Mouse (Mus musculus) regulatory T cell (primary cell): ENCODE measurements around the gene Gm11565.
"Not testable (repeated sequence)": the region's sequence is repeated elsewhere in the genome, so short reads cannot be mapped to it uniquely, and the experiment has no call there.

Source experiments
- in situ Hi-C: fragments of 300-600 bp; cut with MboI, MseI; formaldehyde crosslinking; loops from one replicate; pipeline ENCODE4 v1.15.1; 2025; ENCODE audit warnings: high pct_unique_total_duplicates

Gene Gm11565

DNA sequence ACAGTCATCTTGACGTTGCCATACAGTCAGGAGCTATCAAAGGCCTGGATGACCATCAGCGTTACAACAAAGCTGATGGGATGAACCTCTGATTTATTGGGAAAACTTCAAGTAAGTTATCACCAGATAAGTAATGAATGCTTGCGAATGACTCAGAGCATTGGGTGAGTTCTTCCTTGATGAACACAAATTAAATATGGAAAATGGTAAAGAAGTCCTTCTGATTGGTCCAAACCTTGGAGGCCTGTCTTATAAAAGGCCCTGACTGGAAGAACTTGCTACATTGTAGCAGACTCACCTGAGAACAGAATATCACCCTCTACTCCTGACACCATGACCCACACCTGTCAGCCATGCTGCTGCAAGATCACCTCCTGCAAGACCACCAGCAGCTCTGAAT lies at the start of gene Gm11565:
Gene Gm11565 (plus strand): TSS at position 301 of the 400 bp plus-strand sequence.
- in situ Hi-C loops: no loop called here

DNA sequence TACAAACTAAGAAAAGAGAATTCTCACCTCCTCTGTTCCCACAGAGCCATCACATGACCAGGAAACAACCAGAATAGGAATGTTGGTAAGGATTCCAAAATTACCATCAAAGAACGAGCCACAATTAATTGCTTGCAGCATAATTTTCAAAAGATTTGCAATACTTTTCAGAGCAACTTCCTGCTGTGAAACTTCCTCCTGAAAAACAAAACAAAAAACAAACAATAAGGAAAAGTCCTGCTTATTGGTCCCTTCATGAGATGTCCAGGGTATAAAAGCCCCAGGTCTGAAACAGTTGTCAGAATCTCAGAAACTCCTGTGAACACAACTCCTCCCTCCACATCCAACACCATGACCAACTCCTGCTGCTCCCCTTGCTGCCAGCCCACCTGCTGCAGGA lies 41.5 kb upstream of the Gm11565 start, which contains the start of gene Krtap9-1:
Gene Krtap9-1 (plus strand): TSS at position 301 of the 400 bp plus-strand sequence.
- in situ Hi-C loops: not testable (repeated sequence)

DNA sequence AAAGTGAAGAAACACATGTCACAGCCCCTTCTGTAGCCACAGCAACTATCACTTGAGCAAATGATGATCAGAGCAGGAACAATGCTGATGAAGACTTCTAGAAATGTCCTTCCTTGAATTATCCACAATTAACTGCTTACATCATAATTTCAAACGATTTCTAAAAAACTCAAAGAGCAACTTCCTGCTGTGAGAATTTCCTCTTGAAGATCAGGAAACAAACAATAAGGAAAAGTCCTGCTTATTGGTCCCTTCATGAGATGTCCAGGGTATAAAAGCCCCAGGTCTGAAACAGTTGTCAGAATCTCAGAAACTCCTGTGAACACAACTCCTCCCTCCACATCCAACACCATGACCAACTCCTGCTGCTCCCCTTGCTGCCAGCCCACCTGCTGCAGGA lies 35.7 kb upstream of the Gm11565 start, which contains the start of gene Gm11567:
Gene Gm11567 (plus strand): TSS at position 301 of the 400 bp plus-strand sequence.
- in situ Hi-C loops: not testable (repeated sequence)

DNA sequence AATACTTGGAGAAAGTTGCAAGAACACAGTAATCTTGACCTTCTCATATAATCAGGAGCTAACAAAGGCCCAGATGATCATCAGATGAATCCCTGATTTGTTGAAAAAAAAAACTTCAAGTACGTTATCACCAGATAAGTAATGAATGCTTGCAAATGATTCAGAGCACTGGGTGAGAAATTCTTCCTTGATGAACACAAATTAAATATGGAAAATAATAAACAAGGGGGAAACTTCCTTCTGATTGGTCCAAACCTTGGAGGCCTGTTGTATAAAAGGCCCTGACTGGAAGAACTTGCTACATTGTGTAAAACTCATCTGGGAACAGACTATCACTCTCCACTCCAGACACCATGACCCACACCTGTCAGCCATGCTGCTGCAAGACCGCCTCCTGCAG lies 6.9 kb upstream of the Gm11565 start, which contains the start of gene Krtap31-1:
Gene Krtap31-1 (plus strand): TSS at position 301 of the 400 bp plus-strand sequence.
- in situ Hi-C loops: no loop called here

DNA sequence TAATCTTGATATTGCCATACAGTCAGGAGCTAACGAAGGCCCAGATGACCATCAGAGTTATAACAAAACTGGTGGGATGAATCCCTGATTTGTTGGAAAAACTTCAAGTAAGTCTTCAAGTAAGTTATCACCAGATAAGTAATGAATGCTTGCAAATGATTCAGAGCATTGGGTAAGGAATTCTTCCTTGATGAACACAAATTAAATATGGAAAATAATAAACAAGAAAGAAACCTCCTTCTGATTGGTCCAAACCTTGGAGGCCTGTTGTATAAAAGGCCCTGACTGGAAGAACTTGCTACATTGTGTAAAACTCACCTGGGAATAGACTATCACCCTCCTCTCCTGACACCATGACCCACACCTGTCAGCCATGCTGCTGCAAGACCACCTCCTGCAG lies 21.4 kb downstream of the Gm11565 start, which contains the start of gene Krtap31-2:
Gene Krtap31-2 (plus strand): TSS at position 301 of the 400 bp plus-strand sequence.
- in situ Hi-C loops: no loop called here

GRCm38 (mm10) chr11:99937751-99938264 lies 23.3 kb downstream of the Gm11565 start:
- in situ Hi-C loops: no loop called here

DNA sequence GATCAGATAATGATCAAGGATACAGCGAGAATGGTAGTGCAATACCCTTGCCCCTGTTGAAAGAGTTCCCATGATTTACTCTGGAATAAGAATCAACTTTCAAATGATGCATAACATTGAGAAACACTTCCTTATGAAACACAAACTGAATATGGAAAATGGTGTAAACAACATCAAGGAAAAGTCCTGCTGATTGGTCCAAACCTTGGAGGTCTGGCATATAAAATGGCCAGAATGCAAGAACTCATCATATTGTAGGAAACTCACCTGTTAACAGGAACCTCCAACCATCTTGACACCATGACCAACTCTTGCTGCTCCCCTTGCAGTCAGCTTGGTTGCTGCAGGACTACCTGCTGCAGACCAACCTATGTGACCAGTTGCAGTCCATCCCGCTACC lies 33.6 kb downstream of the Gm11565 start, which contains the start of gene Krtap9-5:
Gene Krtap9-5 (plus strand): TSS at position 301 of the 400 bp plus-strand sequence.
- in situ Hi-C loops: no loop called here

DNA sequence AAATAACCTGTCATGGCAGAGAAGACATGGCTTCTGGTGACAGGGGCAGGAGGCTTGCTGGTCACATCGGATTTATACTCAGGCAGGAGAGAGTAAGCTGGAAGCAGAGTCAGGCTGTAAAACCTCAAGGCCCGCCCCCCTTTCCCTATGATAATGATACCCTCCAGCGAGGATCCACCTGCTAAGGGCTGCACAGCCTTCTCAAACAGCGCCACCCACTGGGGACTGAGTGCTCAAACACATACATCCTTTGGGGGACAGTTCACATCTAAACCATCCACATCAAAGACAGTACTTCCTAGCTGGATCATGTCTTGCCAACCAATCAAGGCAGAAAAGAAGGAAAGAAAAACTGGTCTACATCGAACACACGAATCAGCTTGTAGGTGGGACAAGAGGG lies 49.7 kb downstream of the Gm11565 start:
- in situ Hi-C loops: loop anchor here (5.0 kb wide), 1 partner anchor 262 kb away; no protein-coding TSS in a partner anchor
